Mouse (Mus musculus) cortical plate, adult 2 months (tissue): ENCODE measurements around the gene Cyp26a1. TPM values are rescaled to one million over a fixed set of nuclear protein-coding genes. Genes with fewer than 3 reads are reported as not detected.
A peak's percentile ranks its signal among the peaks of the same experiment; 100 is the strongest.

Experiments
- H3K27ac ChIP-seq: fragments of 200-500 bp; 2 replicates; pipeline ENCODE4 v1.5.1; 2012; ENCODE audit warnings: low read length, control low read depth, inconsistent platforms; ENCODE audit not compliant: insufficient read depth
- H3K4me1 ChIP-seq: fragments of 200-500 bp; 2 replicates; pipeline ENCODE4 v1.6.1; 2011; ENCODE audit warnings: low read length; ENCODE audit not compliant: control insufficient read depth, insufficient read depth
- H3K4me3 ChIP-seq: fragments of 200-500 bp; 2 replicates; pipeline ENCODE4 v1.5.1; 2011; ENCODE audit warnings: mild to moderate bottlenecking, low read length, control low read depth; ENCODE audit not compliant: insufficient read depth
- CTCF ChIP-seq: fragments of 200-500 bp; IDR thresholded peaks from 2 replicates; pipeline ENCODE4 v1.5.1; 2011; ENCODE audit warnings: mild to moderate bottlenecking, control low read depth, low read length; ENCODE audit not compliant: insufficient read depth; ENCODE audit errors: extremely low read depth
- POLR2A ChIP-seq: fragments of 200-500 bp; IDR thresholded peaks from 2 replicates; pipeline ENCODE4 v1.6.1; 2011; ENCODE audit warnings: mild to moderate bottlenecking, low read length, control low read depth; ENCODE audit not compliant: insufficient read depth; ENCODE audit errors: extremely low read depth
- polyA plus RNA-seq: library from polyadenylated mRNA; depleted of rRNA; stranded (reverse); fragments of >200 nt; gene quantifications from 2 replicates; pipeline ENCODE4 v1.2.3, GENCODE M21; 2012

The Cyp26a1 gene
- polyA plus RNA-seq, 1 experiment: 0.17 TPM

DNA sequence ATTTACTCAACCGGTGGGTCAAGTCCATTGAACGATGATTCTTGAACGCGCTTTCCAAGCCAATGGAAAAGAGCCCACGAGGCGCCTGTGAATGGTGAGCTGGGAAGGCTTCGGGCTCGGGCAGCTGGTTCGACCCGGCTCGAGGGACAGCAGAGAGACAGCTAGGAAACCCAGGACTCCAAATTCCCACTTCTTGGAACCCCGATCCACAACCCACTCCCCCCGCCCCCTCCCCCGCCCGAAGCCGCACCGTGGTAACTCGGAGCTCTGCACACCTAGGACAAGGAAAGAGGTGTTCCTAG is 312 bp upstream of the Cyp26a1 start:
- Histone ChIP-seq H3K4me3 (0 out of 2 replicates have a peak overlapping the region, but pooled peaks have one; percentile 14), H3K4me1 (no peaks in the 10 kb centered on the region; the same call in 1 of the 2 replicates), H3K27ac (no peak overlapping the region)
- TF ChIP-seq CTCF: no peak
- no peak for TF ChIP-seq POLR2A

DNA sequence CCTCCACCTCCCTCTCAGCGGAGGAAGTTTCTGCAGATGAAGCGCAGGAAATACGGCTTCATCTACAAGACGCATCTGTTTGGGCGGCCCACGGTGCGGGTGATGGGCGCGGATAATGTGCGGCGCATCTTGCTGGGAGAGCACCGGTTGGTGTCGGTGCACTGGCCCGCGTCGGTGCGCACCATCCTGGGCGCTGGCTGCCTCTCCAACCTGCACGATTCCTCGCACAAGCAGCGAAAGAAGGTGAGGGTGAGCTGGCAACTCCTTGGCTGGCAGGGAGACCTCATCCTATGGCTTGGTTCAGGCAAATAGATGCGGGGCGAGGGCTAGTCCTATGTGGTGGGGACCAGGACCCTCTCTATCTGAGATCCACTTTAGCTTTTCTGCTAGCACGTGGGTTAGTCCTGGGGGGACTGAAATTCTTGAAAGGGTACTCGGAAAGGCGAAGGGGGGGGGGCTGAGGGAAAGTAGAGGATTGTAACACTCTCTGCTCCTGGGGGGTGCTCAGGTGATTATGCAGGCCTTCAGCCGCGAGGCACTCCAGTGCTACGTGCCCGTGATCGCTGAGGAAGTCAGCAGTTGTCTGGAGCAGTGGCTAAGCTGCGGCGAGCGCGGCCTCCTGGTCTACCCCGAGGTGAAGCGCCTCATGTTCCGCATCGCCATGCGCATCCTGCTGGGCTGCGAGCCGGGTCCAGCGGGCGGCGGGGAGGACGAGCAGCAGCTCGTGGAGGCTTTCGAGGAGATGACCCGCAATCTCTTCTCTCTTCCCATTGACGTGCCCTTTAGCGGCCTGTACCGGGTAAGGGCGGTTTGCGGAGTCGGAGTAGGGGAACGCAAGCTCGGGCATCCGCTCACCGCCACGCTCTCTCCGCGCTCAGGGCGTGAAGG is 919 bp downstream of the Cyp26a1 start:
- no peaks in the 10 kb centered on the region; the same call in 1 of the 2 replicates for H3K4me1 ChIP-seq
- H3K27ac ChIP-seq: no peak overlapping the region
- H3K4me3 ChIP-seq: peak overlapping the region; percentile 14; the same call in 1 of the 2 replicates
- TF ChIP-seq CTCF: no peak
- no peak for TF ChIP-seq POLR2A

GRCm38 (mm10) chr19:37699711-37700110 is 2.1 kb downstream of the Cyp26a1 start:
- Histone ChIP-seq H3K4me3 (no peak overlapping the region), H3K4me1 (no peaks in the 10 kb centered on the region; the same call in 1 of the 2 replicates), H3K27ac (no peak overlapping the region)
- TF ChIP-seq POLR2A (no peak), CTCF (no peak)

DNA sequence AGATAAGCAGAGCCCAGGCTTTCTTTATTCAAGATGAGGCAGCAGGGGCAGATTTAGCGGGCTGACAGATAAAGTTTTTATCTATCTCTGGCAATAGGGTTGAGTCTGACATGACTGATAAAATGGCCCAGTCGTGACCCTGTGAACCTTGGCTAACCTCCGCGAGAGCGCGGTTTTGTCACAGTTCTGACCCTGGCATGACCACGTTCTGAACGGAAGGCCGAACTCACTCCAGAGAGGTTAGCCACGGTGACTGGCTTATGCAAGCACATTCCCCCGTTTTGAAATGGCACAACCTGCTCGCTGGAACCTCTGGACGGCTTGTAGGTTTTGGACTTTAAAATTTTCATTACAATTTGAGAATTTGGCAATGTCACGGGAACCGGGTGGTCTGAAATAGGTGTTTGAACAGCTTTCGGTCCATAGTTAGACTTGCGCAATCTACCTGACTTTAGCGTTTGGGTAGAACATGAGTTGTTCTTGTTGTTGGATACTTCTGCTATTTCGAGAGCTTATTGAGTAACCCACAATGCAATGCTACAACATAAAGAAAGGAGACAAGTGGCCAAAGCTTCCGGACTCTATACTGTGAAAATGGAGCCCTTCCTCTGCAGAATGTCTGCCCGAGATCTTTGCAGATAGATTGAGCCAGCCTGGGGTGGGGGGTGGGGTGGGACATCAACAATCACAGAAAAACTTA is 4.9 kb downstream of the Cyp26a1 start:
- H3K4me1 ChIP-seq: no peaks in the 10 kb centered on the region; the same call in 1 of the 2 replicates
- TF ChIP-seq CTCF (no peak), POLR2A (no peak)
- H3K4me3 ChIP-seq: no peak overlapping the region
- H3K27ac ChIP-seq: no peak overlapping the region

- peak; percentile 70 for TF ChIP-seq CTCF
- no peak for TF ChIP-seq POLR2A
- H3K27ac ChIP-seq: no peak overlapping the region
- no peaks in the 10 kb centered on the region for H3K4me1 ChIP-seq
These were observed 6.4 kb downstream of the Cyp26a1 start for GRCm38 (mm10) chr19:37703902-37704509.

DNA sequence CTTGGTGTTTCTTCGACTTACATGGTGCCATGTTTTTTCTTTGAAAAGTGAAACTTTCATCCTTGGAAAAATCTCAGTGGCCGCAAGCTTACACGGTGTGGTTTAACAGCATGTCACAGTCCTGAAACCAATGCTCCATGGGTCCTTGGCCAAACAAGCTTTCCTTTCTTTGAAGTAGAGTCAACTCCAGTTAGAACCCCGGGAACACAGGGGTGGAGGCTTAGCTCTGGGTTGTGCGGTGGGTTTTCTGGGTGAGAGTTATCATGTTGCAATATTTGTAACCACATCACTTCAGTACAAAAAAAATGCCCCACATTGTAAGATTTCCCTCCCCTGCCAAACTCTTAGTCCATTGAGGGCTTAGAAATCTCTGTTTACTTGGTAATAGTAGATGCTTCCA is 8.1 kb downstream of the Cyp26a1 start:
- Histone ChIP-seq H3K4me3 (no peak overlapping the region), H3K27ac (no peak overlapping the region), H3K4me1 (no peaks in the 10 kb centered on the region)
- no peak for TF ChIP-seq CTCF

More at GRCm38 (mm10) chr19:37703902-37704509, 6.4 kb downstream of the Cyp26a1 start:
- H3K4me3 ChIP-seq: no peak overlapping the region

- TF ChIP-seq POLR2A: no peak
- TF ChIP-seq CTCF: no peak
- Histone ChIP-seq H3K27ac (no peak overlapping the region), H3K4me3 (no peak overlapping the region), H3K4me1 (no peaks in the 10 kb centered on the region)
These were observed 17.1 kb downstream of the Cyp26a1 start for GRCm38 (mm10) chr19:37714681-37715080.

DNA sequence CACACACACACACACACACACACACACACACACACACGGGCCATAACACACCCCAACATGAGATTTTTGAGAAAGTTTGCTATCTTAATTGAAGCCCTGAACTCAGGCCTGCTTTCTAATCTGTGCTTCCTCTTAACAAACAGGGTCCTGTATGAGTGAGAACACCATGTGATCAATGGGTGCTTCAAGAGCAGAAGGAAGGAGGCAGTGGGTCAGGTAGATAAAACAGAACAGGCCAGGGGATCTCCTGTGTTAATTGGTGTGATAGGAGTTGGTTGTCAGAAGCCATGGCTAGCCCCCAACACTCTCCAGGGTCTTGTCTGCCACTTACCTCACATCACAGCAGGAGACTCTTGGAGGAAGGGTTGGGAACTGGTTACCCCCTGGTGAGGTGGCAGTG is 18.4 kb downstream of the Cyp26a1 start:
- Histone ChIP-seq H3K4me3 (no peak overlapping the region), H3K4me1 (no peaks in the 10 kb centered on the region), H3K27ac (no peak overlapping the region)
- no peak for TF ChIP-seq POLR2A
- no peak for TF ChIP-seq CTCF

DNA sequence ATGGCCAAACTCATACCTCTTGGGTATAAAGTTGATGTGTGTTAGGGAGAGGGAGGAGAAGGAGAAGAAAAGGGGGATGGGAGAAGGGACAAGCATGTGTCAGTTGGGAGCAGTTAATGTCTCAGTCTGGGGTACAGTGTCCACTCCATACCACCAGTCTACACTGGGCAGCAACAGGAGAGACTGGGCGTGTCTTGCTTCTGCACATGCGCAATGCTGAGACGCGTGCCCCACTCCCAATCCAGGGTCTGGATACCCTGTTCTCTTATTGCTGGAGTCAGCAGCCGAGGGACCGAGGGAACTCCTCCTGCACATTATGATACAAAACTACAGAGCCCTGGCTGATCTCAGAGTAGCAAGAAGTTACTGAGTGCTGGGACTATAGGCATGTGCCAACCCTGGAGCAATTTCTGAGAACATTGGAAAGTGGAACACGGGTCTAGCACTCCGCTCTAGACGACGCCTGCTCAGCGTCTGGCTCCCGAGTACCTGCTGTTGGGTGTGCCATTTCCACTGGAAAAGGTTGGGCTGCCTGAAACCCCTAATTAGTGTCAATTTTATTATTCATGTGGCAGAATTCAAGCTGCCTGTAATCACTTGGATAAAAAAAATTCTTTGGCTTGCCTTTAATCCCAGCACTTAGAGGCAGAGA is 19.1 kb downstream of the Cyp26a1 start:
- Histone ChIP-seq H3K27ac (no peak overlapping the region), H3K4me3 (no peak overlapping the region), H3K4me1 (no peaks in the 10 kb centered on the region)
- no peak for TF ChIP-seq CTCF
- no peak for TF ChIP-seq POLR2A
